Mouse (Mus musculus) heart, embryonic 15.5 days (tissue): ENCODE data around the gene Tarm1. TPM values are rescaled to one million over a fixed set of nuclear protein-coding genes. Genes with fewer than 3 reads are reported as not detected.
A peak's percentile ranks its signal among the peaks of the same experiment; 100 is the strongest.

Source experiments
- ATAC-seq: fragments of 200-750 bp; cut with Nextera tagmentation; replicated peaks from 2 replicates; pipeline ENCODE4 v1.8.0; 2017; ENCODE audit warnings: low read depth, moderate TSS enrichment; ENCODE audit not compliant: insufficient number of reproducible peaks, insufficient read depth, low FRiP score
- H3K27ac ChIP-seq: fragments of 300-500 bp; sonication (generic); 2 replicates; pipeline ENCODE4 v1.5.1; 2015; ENCODE audit warnings: mild to moderate bottlenecking, inconsistent platforms
- H3K27me3 ChIP-seq: fragments of 300-500 bp; sonication (generic); 2 replicates; pipeline ENCODE4 v1.6.1; 2015; ENCODE audit warnings: inconsistent platforms
- H3K36me3 ChIP-seq: fragments of 300-500 bp; sonication (generic); 2 replicates; pipeline ENCODE4 v1.6.1; 2015; ENCODE audit warnings: mild to moderate bottlenecking, inconsistent platforms
- H3K4me1 ChIP-seq: fragments of 300-500 bp; sonication (generic); replicated peaks from 2 replicates; pipeline ENCODE4 v1.6.1; 2015; ENCODE audit warnings: inconsistent platforms
- H3K4me2 ChIP-seq: fragments of 300-500 bp; sonication (generic); 2 replicates; pipeline ENCODE4 v1.6.1; 2015; ENCODE audit warnings: inconsistent platforms, mild to moderate bottlenecking, moderate library complexity
- H3K4me3 ChIP-seq: fragments of 300-500 bp; sonication (generic); 2 replicates; pipeline ENCODE4 v1.5.1; 2015; ENCODE audit warnings: mild to moderate bottlenecking, inconsistent platforms
- H3K9ac ChIP-seq: fragments of 300-500 bp; sonication (generic); 2 replicates; pipeline ENCODE4 v1.6.1; 2015; ENCODE audit warnings: mild to moderate bottlenecking, inconsistent platforms
- H3K9me3 ChIP-seq: fragments of 300-500 bp; sonication (generic); replicated peaks from 2 replicates; pipeline ENCODE4 v1.6.1; 2016; ENCODE audit warnings: inconsistent platforms
- WGBS: fragments of 180-500 bp; shearing (Covaris S2); methylation state at CpG from one replicate; pipeline ENCODE4 v1.1.7; 2015; ENCODE audit warnings: mixed read lengths; 5-methylcytosine and 5-hydroxymethylcytosine counted together
- polyA plus RNA-seq: library from polyadenylated mRNA; unstranded; fragments of >200 nt; fragmentation: Nextera tagmentation; extraction: Ambion mirVana; gene quantifications from 2 replicates; pipeline ENCODE4 v1.2.1, GENCODE M21; 2015

The Tarm1 gene
- 0.24 TPM in 1 of 2 replicates, not detected in the other for polyA plus RNA-seq

DNA sequence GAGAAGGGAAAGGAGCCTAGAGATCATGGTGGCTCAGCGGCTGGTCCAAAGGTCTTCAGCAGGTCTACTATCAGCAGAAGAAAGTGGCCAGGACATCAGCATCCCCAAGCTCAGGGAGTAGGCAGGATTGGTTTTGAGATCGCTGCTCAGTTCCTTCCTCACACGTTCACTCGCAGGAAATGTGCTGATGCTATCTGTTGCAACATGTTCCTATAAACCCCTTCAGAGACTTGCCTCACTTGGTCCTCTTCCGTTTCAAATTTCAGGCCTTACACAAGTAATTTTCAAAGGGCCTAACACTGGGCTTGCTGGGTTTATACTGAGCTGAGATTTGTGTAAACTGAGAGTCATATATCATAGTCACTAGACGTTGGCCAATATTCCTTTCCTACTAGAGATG, at the start of gene Tarm1:
Gene Tarm1 (minus strand): TSS at position 186 of the 400 bp plus-strand sequence.
- no peaks in the 10 kb centered on the region for H3K27me3 ChIP-seq
- H3K4me1 ChIP-seq, result no peaks in the 10 kb centered on the region
- H3K4me3 ChIP-seq, result no peak within 1 kb of the TSS
- no peak within 1 kb of the TSS for H3K9ac ChIP-seq
- WGBS, result 72% methylated on average over 6 of the region's 6 CpGs
- ATAC-seq, result no peak
- H3K9me3 ChIP-seq, result no peaks in the 10 kb centered on the region
- H3K27ac ChIP-seq, result no peak within 1 kb of the TSS
- no peak within 1 kb of the TSS for H3K4me2 ChIP-seq
- H3K36me3 ChIP-seq, result no peaks in the 10 kb centered on the region

DNA sequence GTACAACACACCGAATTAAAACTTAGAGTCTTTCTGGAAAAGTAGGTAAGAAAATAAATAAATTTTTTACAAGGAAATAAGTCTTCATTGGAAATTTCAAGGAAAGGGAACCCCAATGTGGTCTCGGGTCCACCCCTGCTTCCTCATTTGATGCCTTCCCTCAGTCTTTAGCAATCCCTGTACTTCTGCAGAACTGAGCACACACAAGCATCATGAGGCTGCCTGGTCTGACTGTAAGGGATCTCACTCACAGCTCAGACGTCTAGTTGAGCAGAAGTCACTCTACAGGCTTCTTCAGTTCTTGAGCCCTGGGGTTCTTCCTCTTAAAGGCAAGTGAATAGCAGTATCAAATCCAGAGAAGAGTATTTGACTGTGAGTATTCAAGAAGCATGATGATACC, 3.5 kb upstream of the Tarm1 start:
- H3K27ac ChIP-seq, result no peak overlapping the region
- H3K9me3 ChIP-seq, result no peaks in the 10 kb centered on the region
- no peaks in the 10 kb centered on the region for H3K27me3 ChIP-seq
- H3K4me1 ChIP-seq, result no peaks in the 10 kb centered on the region
- H3K4me2 ChIP-seq, result no peak overlapping the region
- WGBS, result 65% methylated on average over 3 of the region's 3 CpGs
- H3K4me3 ChIP-seq, result no peak overlapping the region
- H3K36me3 ChIP-seq, result no peaks in the 10 kb centered on the region
- no peak overlapping the region for H3K9ac ChIP-seq
- no peak for ATAC-seq

GRCm38 (mm10) chr7:3500406-3500805, 2.0 kb downstream of the Tarm1 start:
- Histone ChIP-seq H3K4me1 (no peaks in the 10 kb centered on the region), H3K4me2 (no peak overlapping the region), H3K9ac (no peak overlapping the region), H3K9me3 (no peaks in the 10 kb centered on the region), H3K27ac (no peak overlapping the region), H3K27me3 (no peaks in the 10 kb centered on the region), H3K36me3 (no peaks in the 10 kb centered on the region), H3K4me3 (no peak overlapping the region)
- ATAC-seq, result no peak
- WGBS, result 91% methylated on average over 1 of the region's 1 CpGs

GRCm38 (mm10) chr7:3481948-3482608, 20.3 kb downstream of the Tarm1 start:
- Histone ChIP-seq H3K9me3 (no peaks in the 10 kb centered on the region), H3K9ac (no peak overlapping the region), H3K27me3 (no peaks in the 10 kb centered on the region), H3K4me3 (no peak overlapping the region), H3K4me1 (no peaks in the 10 kb centered on the region), H3K27ac (no peak overlapping the region), H3K4me2 (no peak overlapping the region), H3K36me3 (no peaks in the 10 kb centered on the region)
- ATAC-seq, result no peak
- WGBS, result 82% methylated on average over 6 of the region's 6 CpGs

DNA sequence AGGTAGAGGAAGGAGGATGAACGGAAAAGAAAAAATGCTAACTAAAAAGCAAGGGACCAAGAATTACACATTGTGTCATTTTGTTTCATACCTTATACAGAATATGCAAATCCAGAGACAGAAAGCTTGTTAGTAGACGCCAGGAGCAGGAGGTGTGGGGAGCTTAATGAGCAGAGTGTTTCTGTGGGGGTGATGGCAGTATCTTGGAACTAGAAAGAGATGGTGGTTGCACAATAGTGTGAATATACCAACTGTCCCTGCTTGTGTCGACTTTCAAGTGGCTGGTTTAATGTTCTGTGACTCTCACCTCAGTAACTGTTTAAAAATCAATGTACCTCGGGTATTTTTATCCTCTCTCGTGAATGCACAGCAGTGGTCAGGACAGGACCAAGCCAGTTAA, 25.7 kb downstream of the Tarm1 start:
- Histone ChIP-seq H3K4me1 (no peaks in the 10 kb centered on the region), H3K27me3 (no peaks in the 10 kb centered on the region)
- WGBS, result 67% methylated on average over 5 of the region's 5 CpGs

GRCm38 (mm10) chr7:3474291-3475080, 27.9 kb downstream of the Tarm1 start:
- ATAC-seq, result no peak

More for the DNA sequence above, 25.7 kb downstream of the Tarm1 start:
- H3K36me3 ChIP-seq, result no peaks in the 10 kb centered on the region
- no peak overlapping the region for H3K27ac ChIP-seq
- no peaks in the 10 kb centered on the region for H3K9me3 ChIP-seq
- ATAC-seq, result no peak
- H3K9ac ChIP-seq, result no peak overlapping the region
- no peak overlapping the region for H3K4me2 ChIP-seq
- H3K4me3 ChIP-seq, result no peak overlapping the region

GRCm38 (mm10) chr7:3472774-3473173, 29.6 kb downstream of the Tarm1 start:
- no peak overlapping the region for H3K4me2 ChIP-seq
- H3K36me3 ChIP-seq, result no peaks in the 10 kb centered on the region
- whole genome bisulfite sequencing, result 71% methylated on average over 3 of the region's 3 CpGs
- H3K27ac ChIP-seq, result no peak overlapping the region
- H3K9me3 ChIP-seq, result no peaks in the 10 kb centered on the region
- no peak overlapping the region for H3K9ac ChIP-seq
- H3K27me3 ChIP-seq, result no peaks in the 10 kb centered on the region
- no peak overlapping the region for H3K4me3 ChIP-seq
- no peak for ATAC-seq
- no peaks in the 10 kb centered on the region for H3K4me1 ChIP-seq

More at GRCm38 (mm10) chr7:3474291-3475080, 27.9 kb downstream of the Tarm1 start:
- Histone ChIP-seq H3K4me3 (0 out of 2 replicates have a peak overlapping the region, but pooled peaks have one; percentile 2), H3K4me1 (no peaks in the 10 kb centered on the region), H3K36me3 (no peaks in the 10 kb centered on the region), H3K27me3 (no peaks in the 10 kb centered on the region), H3K4me2 (peak overlapping the region; percentile 47), H3K27ac (no peak overlapping the region), H3K9ac (no peak overlapping the region), H3K9me3 (no peaks in the 10 kb centered on the region)
- 9% methylated on average over 18 of the region's 19 CpGs for WGBS

GRCm38 (mm10) chr7:3468614-3469013, 33.8 kb downstream of the Tarm1 start:
- H3K27me3 ChIP-seq, result no peaks in the 10 kb centered on the region
- H3K36me3 ChIP-seq, result no peaks in the 10 kb centered on the region
- H3K27ac ChIP-seq, result no peak overlapping the region
- H3K9me3 ChIP-seq, result no peaks in the 10 kb centered on the region
- H3K4me3 ChIP-seq, result no peak overlapping the region
- no peaks in the 10 kb centered on the region for H3K4me1 ChIP-seq
- 45% methylated on average over 2 of the region's 2 CpGs for WGBS
- no peak overlapping the region for H3K4me2 ChIP-seq
- no peak overlapping the region for H3K9ac ChIP-seq
- no peak for ATAC-seq

DNA sequence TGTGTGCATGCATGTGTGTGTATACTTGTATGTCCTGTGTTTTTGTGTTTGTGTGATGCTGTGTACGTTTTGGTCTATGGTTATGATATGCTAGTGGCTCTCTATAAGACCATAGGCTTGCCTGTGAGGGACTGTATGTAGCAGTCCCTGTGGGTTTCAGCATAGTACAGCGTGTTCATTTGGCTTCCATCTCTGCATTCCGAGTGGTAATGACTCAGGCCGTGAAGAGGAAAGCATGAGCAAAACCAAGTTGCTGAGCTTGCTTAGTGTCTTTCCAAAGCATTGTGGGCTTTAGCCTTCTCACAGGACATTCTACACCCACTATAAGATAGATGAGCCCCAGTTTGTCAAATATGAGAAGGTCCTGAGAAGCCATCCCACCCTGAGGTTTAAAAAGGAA, 39.1 kb downstream of the Tarm1 start:
- H3K27ac ChIP-seq, result no peak overlapping the region
- ATAC-seq, result no peak
- H3K9me3 ChIP-seq, result no peaks in the 10 kb centered on the region
- H3K36me3 ChIP-seq, result no peaks in the 10 kb centered on the region
- WGBS, result 65% methylated on average over 4 of the region's 4 CpGs
- H3K4me1 ChIP-seq, result no peaks in the 10 kb centered on the region
- no peak overlapping the region for H3K4me2 ChIP-seq
- no peaks in the 10 kb centered on the region for H3K27me3 ChIP-seq
- H3K4me3 ChIP-seq, result no peak overlapping the region
- H3K9ac ChIP-seq, result no peak overlapping the region

GRCm38 (mm10) chr7:3460261-3460660, 42.2 kb downstream of the Tarm1 start:
- Histone ChIP-seq H3K4me3 (no peak overlapping the region), H3K4me2 (no peak overlapping the region), H3K9ac (no peak overlapping the region), H3K27me3 (no peaks in the 10 kb centered on the region), H3K27ac (no peak overlapping the region), H3K36me3 (no peaks in the 10 kb centered on the region), H3K9me3 (no peaks in the 10 kb centered on the region), H3K4me1 (no peaks in the 10 kb centered on the region)
- no peak for ATAC-seq
- WGBS, result 76% methylated on average over 8 of the region's 8 CpGs

- Histone ChIP-seq H3K27me3 (no peaks in the 10 kb centered on the region), H3K27ac (no peak overlapping the region), H3K4me2 (no peak overlapping the region), H3K36me3 (no peaks in the 10 kb centered on the region), H3K9ac (no peak overlapping the region), H3K9me3 (no peaks in the 10 kb centered on the region), H3K4me1 (no peaks in the 10 kb centered on the region), H3K4me3 (no peak overlapping the region)
- WGBS, result 70% methylated on average over 9 of the region's 9 CpGs
- no peak for ATAC-seq
Observed at GRCm38 (mm10) chr7:3457841-3458217, 44.6 kb downstream of the Tarm1 start.
